Mouse (Mus musculus) neural tube, embryonic 13.5 days (tissue): Measurements from ENCODE around the gene Nefh. TPM values are rescaled to one million over a fixed set of nuclear protein-coding genes. Genes with fewer than 3 reads are reported as not detected.

Experiments used
- ATAC-seq: fragments of 200-750 bp; cut with Nextera tagmentation; 2 replicates; pipeline ENCODE4 v1.8.0; 2017; ENCODE audit warnings: low read depth, mild to moderate bottlenecking, moderate TSS enrichment, moderate library complexity
- H3K27ac ChIP-seq: fragments of 300-500 bp; sonication (generic); replicated peaks from 2 replicates; pipeline ENCODE4 v1.5.1; 2015; ENCODE audit warnings: moderate library complexity, mild to moderate bottlenecking, inconsistent platforms
- H3K27me3 ChIP-seq: fragments of 300-500 bp; sonication (generic); 2 replicates; pipeline ENCODE4 v1.6.1; 2015; ENCODE audit warnings: mild to moderate bottlenecking, inconsistent platforms
- H3K36me3 ChIP-seq: fragments of 300-500 bp; sonication (generic); 2 replicates; pipeline ENCODE4 v1.6.1; 2015; ENCODE audit warnings: mild to moderate bottlenecking, inconsistent platforms
- H3K4me1 ChIP-seq: fragments of 300-500 bp; sonication (generic); replicated peaks from 2 replicates; pipeline ENCODE4 v1.6.1; 2015; ENCODE audit warnings: inconsistent platforms
- H3K4me2 ChIP-seq: fragments of 300-500 bp; sonication (generic); 2 replicates; pipeline ENCODE4 v1.6.1; 2015; ENCODE audit warnings: inconsistent platforms, mild to moderate bottlenecking, moderate library complexity
- H3K4me3 ChIP-seq: fragments of 300-500 bp; sonication (generic); 2 replicates; pipeline ENCODE4 v1.5.1; 2015; ENCODE audit warnings: mild to moderate bottlenecking, inconsistent platforms
- H3K9ac ChIP-seq: fragments of 300-500 bp; sonication (generic); 2 replicates; pipeline ENCODE4 v1.6.1; 2015; ENCODE audit warnings: moderate library complexity, mild to moderate bottlenecking, inconsistent platforms
- H3K9me3 ChIP-seq: fragments of 300-500 bp; sonication (generic); 2 replicates; pipeline ENCODE4 v1.6.1; 2016; ENCODE audit warnings: inconsistent platforms
- WGBS: fragments of 180-500 bp; shearing (Covaris S2); methylation state at CpG from one replicate; pipeline ENCODE4 v1.1.7; 2015; 5-methylcytosine and 5-hydroxymethylcytosine counted together
- polyA plus RNA-seq: library from polyadenylated mRNA; unstranded; fragments of >200 nt; fragmentation: Nextera tagmentation; extraction: Ambion mirVana; gene quantifications from 2 replicates; pipeline ENCODE4 v1.2.1, GENCODE M21; 2015

Gene Nefh
- 8.1 and 8.6 TPM in 2 replicates for polyA plus RNA-seq

GRCm38 (mm10) chr11:4947813-4948174 lies at the start of gene Nefh:
Gene Nefh, minus strand, starts transcription at chr11:4948064.
- H3K27ac ChIP-seq, result peak within 1 kb of the TSS; percentile 93
- H3K4me2 ChIP-seq, result peak within 1 kb of the TSS; percentile 77
- peaks cover 94% of the 10 kb centered on the region for H3K27me3 ChIP-seq
- H3K9me3 ChIP-seq, result no peaks in the 10 kb centered on the region
- H3K4me3 ChIP-seq, result peak within 1 kb of the TSS; percentile 67
- peaks cover 43% of the 10 kb centered on the region for H3K4me1 ChIP-seq
- peak; percentile 41 for ATAC-seq
- no peaks in the 10 kb centered on the region for H3K36me3 ChIP-seq
- WGBS, result under 1% methylated on average over 28 of the region's 41 CpGs
- peak within 1 kb of the TSS; percentile 83 for H3K9ac ChIP-seq

- no peak overlapping the region for H3K9ac ChIP-seq
- H3K27ac ChIP-seq, result no peak overlapping the region
- H3K36me3 ChIP-seq, result peaks cover 36% of the 10 kb centered on the region
- no peak overlapping the region for H3K4me2 ChIP-seq
- 79% methylated on average over 5 of the region's 5 CpGs for WGBS
- peaks cover 12% of the 10 kb centered on the region for H3K4me1 ChIP-seq
- H3K27me3 ChIP-seq, result no peaks in the 10 kb centered on the region
- no peak for ATAC-seq
- H3K4me3 ChIP-seq, result no peak overlapping the region
- no peaks in the 10 kb centered on the region for H3K9me3 ChIP-seq
Measured at GRCm38 (mm10) chr11:4996621-4997199, 48.8 kb upstream of the Nefh start.

DNA sequence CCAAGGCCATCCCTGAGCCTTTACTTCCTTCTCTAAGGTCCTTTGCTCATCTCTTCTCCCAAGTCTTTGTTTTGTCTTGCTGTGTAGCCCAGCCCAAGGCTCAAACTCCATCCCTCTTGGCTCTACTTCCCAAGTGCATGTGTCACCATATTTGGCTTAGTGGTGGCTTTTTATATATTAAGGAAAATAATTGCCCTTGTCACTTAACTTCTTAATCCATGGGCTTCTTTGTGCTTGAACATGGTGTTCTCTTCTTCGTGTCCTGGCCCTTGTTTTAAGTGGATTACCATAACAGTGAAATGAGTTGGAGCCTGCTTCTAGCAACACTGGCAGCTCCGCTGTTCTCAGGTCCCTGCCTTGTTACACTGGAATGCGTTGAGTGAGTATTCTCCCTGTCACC lies 47.8 kb upstream of the Nefh start:
- Histone ChIP-seq H3K36me3 (peaks cover 38% of the 10 kb centered on the region), H3K9me3 (no peaks in the 10 kb centered on the region), H3K4me3 (no peak overlapping the region), H3K4me2 (no peak overlapping the region), H3K27ac (no peak overlapping the region), H3K27me3 (no peaks in the 10 kb centered on the region), H3K4me1 (peaks cover 12% of the 10 kb centered on the region), H3K9ac (no peak overlapping the region)
- ATAC-seq, result no peak
- WGBS, result 97% methylated on average over 3 of the region's 3 CpGs

GRCm38 (mm10) chr11:4992471-4992870 lies 44.6 kb upstream of the Nefh start:
- 89% methylated on average over 2 of the region's 2 CpGs for WGBS
- Histone ChIP-seq H3K27ac (no peak overlapping the region), H3K4me3 (no peak overlapping the region), H3K27me3 (no peaks in the 10 kb centered on the region), H3K9ac (no peak overlapping the region), H3K4me1 (peaks cover 22% of the 10 kb centered on the region), H3K36me3 (peaks cover 45% of the 10 kb centered on the region), H3K4me2 (no peak overlapping the region), H3K9me3 (no peaks in the 10 kb centered on the region)
- ATAC-seq, result no peak

DNA sequence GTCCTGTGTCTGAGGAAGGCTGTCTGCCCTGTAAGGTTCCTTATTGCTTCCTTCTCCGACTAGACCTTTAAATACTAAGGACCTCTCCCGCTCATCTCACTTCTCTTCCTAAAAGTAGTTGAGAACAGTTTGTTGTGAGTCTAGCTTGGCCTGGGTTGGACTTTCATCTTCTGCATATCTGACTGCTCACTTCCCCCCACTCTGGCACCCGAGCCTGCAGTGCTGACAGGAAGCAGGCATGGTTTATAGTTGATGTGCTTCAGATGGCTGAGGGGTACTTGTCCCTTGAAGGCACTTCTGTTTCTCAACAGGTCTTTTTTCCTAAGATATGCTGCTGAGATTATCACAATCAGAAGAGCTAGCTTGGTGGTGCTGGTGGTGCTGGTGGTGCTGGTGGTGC lies 41.3 kb upstream of the Nefh start:
- no peak overlapping the region for H3K27ac ChIP-seq
- no peak overlapping the region for H3K4me3 ChIP-seq
- ATAC-seq, result no peak
- no peaks in the 10 kb centered on the region for H3K27me3 ChIP-seq
- H3K36me3 ChIP-seq, result peaks cover 28% of the 10 kb centered on the region
- WGBS, result 78% methylated on average over 3 of the region's 3 CpGs
- H3K9ac ChIP-seq, result no peak overlapping the region
- peaks cover 26% of the 10 kb centered on the region for H3K4me1 ChIP-seq
- no peaks in the 10 kb centered on the region for H3K9me3 ChIP-seq
- H3K4me2 ChIP-seq, result no peak overlapping the region

DNA sequence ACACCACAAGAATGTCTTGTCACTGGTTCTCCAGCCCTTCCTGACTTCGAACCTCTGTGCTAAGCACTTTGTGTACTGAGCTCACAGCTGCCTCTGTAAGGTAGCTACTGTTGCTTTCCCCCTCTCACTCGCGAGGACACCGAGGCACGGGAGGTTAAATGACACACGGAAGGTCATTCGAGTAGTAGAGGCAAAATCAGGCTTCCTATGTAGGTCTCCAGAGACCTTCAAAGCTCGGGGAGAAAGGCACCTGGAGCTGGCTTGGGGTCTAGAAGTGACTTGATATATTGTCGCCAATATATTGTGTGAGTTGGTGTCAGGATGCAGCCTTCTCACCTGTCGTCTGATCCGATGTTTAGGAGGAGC lies 39.6 kb upstream of the Nefh start:
- Histone ChIP-seq H3K4me1 (peaks cover 29% of the 10 kb centered on the region), H3K4me3 (peak overlapping the region; percentile 83), H3K9me3 (no peaks in the 10 kb centered on the region), H3K9ac (peak overlapping the region; percentile 86), H3K4me2 (peak overlapping the region; percentile 93), H3K36me3 (peaks cover 28% of the 10 kb centered on the region), H3K27me3 (no peaks in the 10 kb centered on the region), H3K27ac (no peak overlapping the region)
- 62% methylated on average over 11 of the region's 11 CpGs for WGBS
- ATAC-seq, result no peak

DNA sequence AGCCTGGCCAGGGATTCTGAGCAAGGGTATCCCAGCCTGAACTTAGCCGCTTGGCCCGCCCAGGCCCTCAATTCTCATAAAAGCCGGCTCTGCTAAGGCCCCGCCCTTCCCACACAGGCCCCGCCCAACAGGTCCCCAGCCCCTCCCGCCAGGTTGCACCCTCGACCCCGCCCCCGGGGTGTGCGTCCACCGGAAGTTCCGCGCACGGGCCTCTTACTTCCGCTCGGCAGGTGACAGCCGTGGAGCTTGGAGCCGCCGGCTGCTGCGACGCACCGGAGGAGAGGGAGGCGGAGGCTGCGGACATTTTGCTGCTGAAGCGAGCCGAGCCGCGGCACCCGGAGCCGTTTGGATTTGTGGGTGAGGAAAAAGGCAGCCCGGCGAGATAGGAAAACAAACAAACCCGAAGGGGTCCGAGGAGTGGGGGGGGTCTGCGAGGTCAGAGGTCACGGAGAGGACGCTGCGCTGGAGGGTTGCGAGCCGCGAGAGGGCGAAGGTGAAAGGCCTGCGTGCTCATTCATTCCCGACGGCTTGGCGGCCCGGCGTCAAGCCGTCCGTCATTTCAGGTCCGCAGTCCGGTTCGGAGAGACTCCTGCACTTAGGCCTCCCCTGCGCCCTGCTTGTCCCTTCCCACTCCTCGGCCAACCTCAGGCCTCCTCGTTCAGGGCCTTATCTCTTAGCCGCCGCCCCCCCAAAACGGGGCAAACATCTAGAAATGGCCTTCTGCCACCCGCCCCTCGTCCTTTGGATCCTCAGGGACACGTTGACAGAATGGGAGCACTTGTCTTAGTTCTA lies 39.0 kb upstream of the Nefh start, which contains the start of gene Ap1b1:
Gene Ap1b1, plus strand, starts transcription at position 130 of the 792 bp plus-strand sequence.
- peak within 1 kb of the TSS; percentile 74 for H3K27ac ChIP-seq

GRCm38 (mm10) chr11:4984799-4985198 lies 36.9 kb upstream of the Nefh start:
- peaks cover 12% of the 10 kb centered on the region for H3K36me3 ChIP-seq
- H3K4me2 ChIP-seq, result no peak overlapping the region
- no peak for ATAC-seq
- H3K4me1 ChIP-seq, result peaks cover 24% of the 10 kb centered on the region
- no peaks in the 10 kb centered on the region for H3K9me3 ChIP-seq
- no peak overlapping the region for H3K27ac ChIP-seq
- H3K4me3 ChIP-seq, result no peak overlapping the region
- H3K9ac ChIP-seq, result no peak overlapping the region
- 84% methylated on average over 3 of the region's 3 CpGs for WGBS
- no peaks in the 10 kb centered on the region for H3K27me3 ChIP-seq

More for the DNA sequence above, 39.0 kb upstream of the Nefh start, which contains the start of gene Ap1b1:
- Histone ChIP-seq H3K9ac (peak within 1 kb of the TSS; percentile 86), H3K27me3 (no peaks in the 10 kb centered on the region), H3K4me2 (peak within 1 kb of the TSS; percentile 93), H3K4me3 (peak within 1 kb of the TSS; percentile 83), H3K9me3 (no peaks in the 10 kb centered on the region), H3K4me1 (peaks cover 27% of the 10 kb centered on the region), H3K36me3 (peaks cover 26% of the 10 kb centered on the region)
- WGBS, result 1% methylated on average over 62 of the region's 62 CpGs
- ATAC-seq, result peak; percentile 86

GRCm38 (mm10) chr11:4984249-4984648 lies 36.4 kb upstream of the Nefh start:
- Histone ChIP-seq H3K27ac (no peak overlapping the region), H3K9ac (peak overlapping the region; percentile 45; the same call in 1 of the 2 replicates), H3K27me3 (no peaks in the 10 kb centered on the region), H3K4me1 (peaks cover 22% of the 10 kb centered on the region), H3K36me3 (peaks cover 6% of the 10 kb centered on the region), H3K4me3 (no peak overlapping the region), H3K4me2 (peak overlapping the region; percentile 30; the same call in 1 of the 2 replicates), H3K9me3 (no peaks in the 10 kb centered on the region)
- 2% methylated on average over 5 of the region's 5 CpGs for WGBS
- no peak for ATAC-seq

GRCm38 (mm10) chr11:4983538-4983937 lies 35.7 kb upstream of the Nefh start:
- H3K27me3 ChIP-seq, result no peaks in the 10 kb centered on the region
- 0 out of 2 replicates have a peak overlapping the region, but pooled peaks have one; percentile 45 for H3K9ac ChIP-seq
- peaks cover under 1% of the 10 kb centered on the region; the same call in 1 of the 2 replicates for H3K36me3 ChIP-seq
- no peak overlapping the region for H3K4me2 ChIP-seq
- H3K4me3 ChIP-seq, result no peak overlapping the region
- 66% methylated on average over 2 of the region's 2 CpGs for WGBS
- peaks cover 18% of the 10 kb centered on the region for H3K4me1 ChIP-seq
- no peaks in the 10 kb centered on the region for H3K9me3 ChIP-seq
- no peak for ATAC-seq
- H3K27ac ChIP-seq, result no peak overlapping the region

DNA sequence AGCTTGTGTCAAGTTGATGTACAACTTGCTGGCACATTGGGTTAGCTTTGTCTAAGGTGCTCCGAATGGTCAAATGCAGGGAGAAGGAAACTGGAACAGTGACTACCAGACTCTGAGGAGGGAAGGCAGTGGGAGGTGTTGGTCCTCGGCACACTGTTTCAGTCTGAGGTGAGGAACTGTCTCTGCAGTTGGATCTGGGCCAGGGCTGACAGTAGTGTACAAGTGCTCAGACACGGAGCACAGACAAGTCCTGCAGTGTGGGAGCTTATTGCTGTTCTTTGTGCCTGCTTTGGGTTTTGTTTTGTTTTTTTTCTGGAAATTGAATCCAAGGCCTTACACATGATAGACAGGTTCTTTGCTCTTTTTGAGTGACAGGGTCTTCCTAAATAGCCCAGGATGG lies 35.1 kb upstream of the Nefh start:
- ATAC-seq, result no peak
- Histone ChIP-seq H3K4me2 (no peak overlapping the region), H3K36me3 (no peaks in the 10 kb centered on the region), H3K4me1 (peaks cover 13% of the 10 kb centered on the region), H3K4me3 (no peak overlapping the region), H3K9me3 (no peaks in the 10 kb centered on the region), H3K27me3 (no peaks in the 10 kb centered on the region), H3K27ac (no peak overlapping the region), H3K9ac (no peak overlapping the region)
- 70% methylated on average over 3 of the region's 3 CpGs for WGBS

- no peaks in the 10 kb centered on the region for H3K36me3 ChIP-seq
- H3K27ac ChIP-seq, result no peak overlapping the region
- no peaks in the 10 kb centered on the region for H3K9me3 ChIP-seq
- 3% methylated on average over 14 of the region's 14 CpGs for WGBS
- H3K4me2 ChIP-seq, result peak overlapping the region; percentile 30; the same call in 1 of the 2 replicates
- 0 out of 2 replicates have a peak, but pooled peaks cover 5% of the 10 kb centered on the region for H3K4me1 ChIP-seq
- no peak overlapping the region for H3K9ac ChIP-seq
- peaks cover 20% of the 10 kb centered on the region for H3K27me3 ChIP-seq
- no peak overlapping the region for H3K4me3 ChIP-seq
- peak; percentile 65; the same call in 1 of the 2 replicates for ATAC-seq
Measured at GRCm38 (mm10) chr11:4975623-4976022, 27.8 kb upstream of the Nefh start.
